Mouse (Mus musculus): ENCODE data around the gene Grb2.

- TF ChIP-seq CTCF (IDR thresholded peaks at IDR 0.05; ENCODE audit: borderline replicate concordance, control insufficient read depth, extremely low read depth, insufficient read depth, low read length, poor library complexity) (0 out of 2 replicates have a peak, but pooled peaks have one; percentile 21), POLR2A (IDR thresholded peaks at IDR 0.05; ENCODE audit: control insufficient read depth, extremely low read depth, insufficient read depth, low read length, poor library complexity) (no peak)
Measured at GRCm38 (mm10) chr11:115630532-115631504, 77.6 kb downstream of the Grb2 start.
